Mouse (Mus musculus) hindbrain, embryonic 11.5 days (tissue): ENCODE results near the gene St3gal4. TPM values are rescaled to one million over a fixed set of nuclear protein-coding genes. Genes with fewer than 3 reads are reported as not detected.

Experiments
- ATAC-seq: fragments of 200-750 bp; cut with Nextera tagmentation; 2 replicates; pipeline ENCODE4 v1.8.0; 2017; ENCODE audit warnings: mild to moderate bottlenecking, moderate TSS enrichment, moderate library complexity; ENCODE audit not compliant: low FRiP score
- DNase-seq: peaks from one replicate; pipeline ENCODE4 v3.0.0-alpha.2; 2015; ENCODE audit warnings: low spot score
- H3K27ac ChIP-seq: fragments of 300-500 bp; sonication (generic); 2 replicates; pipeline ENCODE4 v1.5.1; 2014; ENCODE audit warnings: mild to moderate bottlenecking, low read depth, low read length
- H3K27me3 ChIP-seq: fragments of 300-500 bp; sonication (generic); 2 replicates; pipeline ENCODE4 v1.6.1; 2014; ENCODE audit warnings: mild to moderate bottlenecking, low read length, moderate library complexity, mixed read lengths; ENCODE audit not compliant: control insufficient read depth, insufficient read depth
- H3K36me3 ChIP-seq: fragments of 300-500 bp; sonication (generic); 2 replicates; pipeline ENCODE4 v1.6.1; 2014; ENCODE audit warnings: mild to moderate bottlenecking, low read length, moderate library complexity, mixed read lengths; ENCODE audit not compliant: control insufficient read depth, insufficient read depth
- H3K4me1 ChIP-seq: fragments of 300-500 bp; sonication (generic); replicated peaks from 2 replicates; pipeline ENCODE4 v1.6.1; 2014; ENCODE audit warnings: low read length, mixed read lengths; ENCODE audit not compliant: control insufficient read depth, insufficient read depth
- H3K4me2 ChIP-seq: fragments of 300-500 bp; sonication (generic); replicated peaks from 2 replicates; pipeline ENCODE4 v1.6.1; 2014; ENCODE audit warnings: mild to moderate bottlenecking, low read depth, low read length
- H3K4me3 ChIP-seq: fragments of 300-500 bp; sonication (generic); 2 replicates; pipeline ENCODE4 v1.5.1; 2014; ENCODE audit warnings: low read depth, low read length
- H3K9ac ChIP-seq: fragments of 300-500 bp; sonication (generic); 2 replicates; pipeline ENCODE4 v1.6.1; 2014; ENCODE audit warnings: low read depth, low read length
- H3K9me3 ChIP-seq: fragments of 300-500 bp; sonication (generic); 2 replicates; pipeline ENCODE4 v1.6.1; 2016; ENCODE audit warnings: low read length; ENCODE audit not compliant: control insufficient read depth
- WGBS: fragments of 180-500 bp; shearing (Covaris S2); extraction: QIAGEN DNeasy Blood & Tissue Kit; methylation state at CpG from one replicate; pipeline ENCODE4 v1.1.7; 2014; 5-methylcytosine and 5-hydroxymethylcytosine counted together
- polyA plus RNA-seq: library from polyadenylated mRNA; unstranded; fragments of >200 nt; fragmentation: Nextera tagmentation; extraction: Ambion mirVana; gene quantifications from 2 replicates; pipeline ENCODE4 v1.2.1, GENCODE M21; 2014

St3gal4 gene
- polyA plus RNA-seq, 1 experiment from 2014 or later: 11.7 TPM

- no peak overlapping the region for H3K27ac ChIP-seq
- H3K4me2 ChIP-seq: no peak overlapping the region
- DNase-seq: no peak
- no peak overlapping the region for H3K4me3 ChIP-seq
- WGBS: 74% methylated on average over 7 of the region's 7 CpGs
- no peaks in the 10 kb centered on the region for H3K4me1 ChIP-seq
- no peaks in the 10 kb centered on the region for H3K9me3 ChIP-seq
- no peak overlapping the region for H3K9ac ChIP-seq
- H3K36me3 ChIP-seq: no peaks in the 10 kb centered on the region
- ATAC-seq: no peak
- H3K27me3 ChIP-seq: no peaks in the 10 kb centered on the region
Measured at GRCm38 (mm10) chr9:35138029-35138428, 19.0 kb upstream of the St3gal4 start.

DNA sequence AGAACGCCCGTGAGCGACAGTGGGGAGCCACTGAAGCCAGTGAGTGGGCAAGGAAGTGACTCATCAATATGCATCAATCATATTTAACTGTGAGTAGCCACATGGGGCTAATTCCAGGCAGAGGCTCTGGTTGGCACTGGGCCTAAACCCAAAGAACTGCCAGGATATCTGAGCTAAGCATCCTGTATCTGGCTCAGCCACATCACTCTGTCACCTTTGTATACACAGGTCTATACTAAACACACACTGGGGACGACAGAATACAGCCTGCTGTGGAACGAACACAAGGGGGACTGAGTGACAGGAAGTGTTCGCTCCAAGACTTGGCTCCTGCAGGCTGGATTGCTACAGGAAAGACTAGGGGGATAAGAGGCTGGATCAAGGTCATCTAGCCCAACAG is 16.5 kb upstream of the St3gal4 start:
- Histone ChIP-seq H3K4me1 (no peaks in the 10 kb centered on the region), H3K4me3 (no peak overlapping the region), H3K9me3 (no peaks in the 10 kb centered on the region), H3K4me2 (no peak overlapping the region), H3K9ac (no peak overlapping the region), H3K27me3 (no peaks in the 10 kb centered on the region), H3K27ac (no peak overlapping the region), H3K36me3 (no peaks in the 10 kb centered on the region)
- 83% methylated on average over 6 of the region's 6 CpGs for WGBS
- DNase-seq: no peak
- ATAC-seq: no peak

DNA sequence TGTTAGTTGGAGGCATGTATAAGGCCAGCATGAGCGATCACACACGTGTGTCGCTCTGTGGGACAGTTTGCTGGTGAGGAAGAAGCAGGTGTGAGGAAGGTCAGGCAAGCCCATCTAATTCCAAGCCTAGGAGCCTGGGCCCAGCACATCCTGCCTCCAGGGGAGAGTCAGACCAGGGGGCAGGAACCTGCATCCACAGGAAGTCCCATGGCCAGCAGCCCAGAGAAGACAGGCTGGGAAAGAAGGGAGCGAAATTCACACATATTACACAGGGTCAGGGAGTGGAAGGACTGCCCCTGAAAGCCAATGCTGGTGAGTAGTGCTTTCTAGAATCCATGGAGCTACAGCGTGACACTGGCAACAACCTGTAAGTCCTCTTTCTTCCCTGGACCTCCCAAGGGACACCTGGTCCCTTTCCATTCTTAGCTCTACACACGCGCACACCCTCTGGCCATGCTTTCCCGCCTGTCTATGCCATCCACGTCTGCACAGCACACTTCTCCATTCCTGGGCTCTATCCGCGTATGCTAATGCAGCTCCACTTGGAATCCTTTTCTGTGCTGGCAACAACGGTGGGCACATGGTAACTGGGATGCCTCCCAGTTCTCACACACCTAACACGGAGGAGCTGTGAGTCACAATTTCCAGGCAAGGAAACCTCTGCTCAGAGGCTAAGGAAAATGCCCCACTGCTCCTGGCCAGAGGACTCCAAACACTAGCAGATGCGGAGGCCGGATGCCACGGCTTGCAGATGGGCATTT is 12.7 kb upstream of the St3gal4 start:
- no peak overlapping the region for H3K27ac ChIP-seq
- ATAC-seq (no peak), DNase-seq (no peak)
- H3K27me3 ChIP-seq: no peaks in the 10 kb centered on the region
- H3K9ac ChIP-seq: no peak overlapping the region
- no peaks in the 10 kb centered on the region for H3K9me3 ChIP-seq
- H3K4me2 ChIP-seq: no peak overlapping the region
- no peaks in the 10 kb centered on the region for H3K4me1 ChIP-seq
- H3K36me3 ChIP-seq: no peaks in the 10 kb centered on the region
- 88% methylated on average over 16 of the region's 16 CpGs for WGBS
- no peak overlapping the region for H3K4me3 ChIP-seq

DNA sequence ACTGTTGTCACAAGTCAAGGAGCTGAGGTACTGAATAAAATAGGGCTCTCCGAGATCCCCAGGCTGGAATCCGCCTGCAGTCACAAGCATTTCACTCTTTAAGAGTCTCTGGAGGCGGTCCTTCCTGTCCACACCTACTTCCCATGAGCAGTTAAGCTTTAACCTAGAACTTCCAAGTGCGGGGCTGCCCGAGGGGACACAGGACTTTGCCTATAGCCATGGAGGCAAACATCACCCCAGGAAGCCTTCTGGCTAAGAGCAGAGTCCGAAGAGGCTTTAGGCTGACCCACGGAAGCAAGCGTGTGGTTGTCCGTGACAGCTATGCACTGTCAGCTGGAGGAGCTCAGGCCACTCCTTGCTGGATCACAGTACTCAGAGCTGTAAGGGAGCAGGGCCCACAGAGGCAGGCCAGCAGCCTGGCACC is 9.9 kb upstream of the St3gal4 start:
- no peaks in the 10 kb centered on the region for H3K4me1 ChIP-seq
- no peaks in the 10 kb centered on the region for H3K36me3 ChIP-seq
- 86% methylated on average over 9 of the region's 9 CpGs for WGBS
- no peaks in the 10 kb centered on the region for H3K27me3 ChIP-seq
- DNase-seq: no peak
- no peak for ATAC-seq
- H3K9ac ChIP-seq: no peak overlapping the region
- H3K9me3 ChIP-seq: no peaks in the 10 kb centered on the region
- H3K4me3 ChIP-seq: no peak overlapping the region
- H3K4me2 ChIP-seq: no peak overlapping the region
- H3K27ac ChIP-seq: no peak overlapping the region

DNA sequence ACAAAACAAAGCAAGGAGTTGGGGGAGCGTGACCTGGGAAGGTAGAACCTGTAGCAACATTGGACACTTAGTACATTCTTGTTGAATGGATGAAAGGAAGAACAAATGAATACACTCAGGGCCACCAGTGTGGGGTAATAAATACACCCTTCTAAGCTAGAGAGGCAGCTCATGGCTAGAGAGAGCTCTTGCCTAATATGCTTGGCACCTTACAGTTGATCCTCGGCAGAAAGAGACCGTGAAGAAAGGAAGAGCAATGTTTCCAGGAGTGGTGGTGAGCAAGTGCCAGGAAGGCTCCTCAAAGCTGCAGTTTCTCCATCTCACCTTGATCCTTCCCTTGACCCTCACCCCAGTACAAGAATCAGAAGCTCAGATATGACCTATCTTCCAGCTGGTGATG is 9.5 kb upstream of the St3gal4 start:
- Histone ChIP-seq H3K4me2 (no peak overlapping the region), H3K9ac (no peak overlapping the region), H3K4me3 (no peak overlapping the region), H3K27ac (no peak overlapping the region), H3K4me1 (no peaks in the 10 kb centered on the region), H3K9me3 (no peaks in the 10 kb centered on the region), H3K27me3 (no peaks in the 10 kb centered on the region), H3K36me3 (no peaks in the 10 kb centered on the region)
- WGBS: 96% methylated on average over 3 of the region's 3 CpGs
- DNase-seq: no peak
- ATAC-seq: no peak

GRCm38 (mm10) chr9:35127561-35127960 is 8.5 kb upstream of the St3gal4 start:
- no peak overlapping the region for H3K4me3 ChIP-seq
- no peaks in the 10 kb centered on the region for H3K27me3 ChIP-seq
- no peaks in the 10 kb centered on the region for H3K9me3 ChIP-seq
- no peak overlapping the region for H3K9ac ChIP-seq
- H3K4me2 ChIP-seq: no peak overlapping the region
- no peak overlapping the region for H3K27ac ChIP-seq
- H3K36me3 ChIP-seq: no peaks in the 10 kb centered on the region
- DNase-seq (no peak), ATAC-seq (no peak)
- no peaks in the 10 kb centered on the region for H3K4me1 ChIP-seq
- 98% methylated on average over 5 of the region's 5 CpGs for WGBS

- 89% methylated on average over 6 of the region's 6 CpGs for WGBS
- DNase-seq (no peak), ATAC-seq (no peak)
- Histone ChIP-seq H3K36me3 (no peaks in the 10 kb centered on the region), H3K4me3 (no peak overlapping the region), H3K4me2 (no peak overlapping the region), H3K27ac (no peak overlapping the region), H3K27me3 (no peaks in the 10 kb centered on the region), H3K4me1 (no peaks in the 10 kb centered on the region), H3K9me3 (no peaks in the 10 kb centered on the region), H3K9ac (no peak overlapping the region)
Measured at GRCm38 (mm10) chr9:35127147-35127546, 8.1 kb upstream of the St3gal4 start.

GRCm38 (mm10) chr9:35124678-35124955 is 5.5 kb upstream of the St3gal4 start:
- H3K9ac ChIP-seq: no peak overlapping the region
- H3K4me1 ChIP-seq: no peaks in the 10 kb centered on the region
- 94% methylated on average over 8 of the region's 8 CpGs for WGBS
- no peak overlapping the region for H3K4me3 ChIP-seq
- no peaks in the 10 kb centered on the region for H3K9me3 ChIP-seq
- ATAC-seq (no peak), DNase-seq (no peak)
- H3K27ac ChIP-seq: no peak overlapping the region
- H3K36me3 ChIP-seq: no peaks in the 10 kb centered on the region
- H3K4me2 ChIP-seq: no peak overlapping the region
- H3K27me3 ChIP-seq: no peaks in the 10 kb centered on the region

DNA sequence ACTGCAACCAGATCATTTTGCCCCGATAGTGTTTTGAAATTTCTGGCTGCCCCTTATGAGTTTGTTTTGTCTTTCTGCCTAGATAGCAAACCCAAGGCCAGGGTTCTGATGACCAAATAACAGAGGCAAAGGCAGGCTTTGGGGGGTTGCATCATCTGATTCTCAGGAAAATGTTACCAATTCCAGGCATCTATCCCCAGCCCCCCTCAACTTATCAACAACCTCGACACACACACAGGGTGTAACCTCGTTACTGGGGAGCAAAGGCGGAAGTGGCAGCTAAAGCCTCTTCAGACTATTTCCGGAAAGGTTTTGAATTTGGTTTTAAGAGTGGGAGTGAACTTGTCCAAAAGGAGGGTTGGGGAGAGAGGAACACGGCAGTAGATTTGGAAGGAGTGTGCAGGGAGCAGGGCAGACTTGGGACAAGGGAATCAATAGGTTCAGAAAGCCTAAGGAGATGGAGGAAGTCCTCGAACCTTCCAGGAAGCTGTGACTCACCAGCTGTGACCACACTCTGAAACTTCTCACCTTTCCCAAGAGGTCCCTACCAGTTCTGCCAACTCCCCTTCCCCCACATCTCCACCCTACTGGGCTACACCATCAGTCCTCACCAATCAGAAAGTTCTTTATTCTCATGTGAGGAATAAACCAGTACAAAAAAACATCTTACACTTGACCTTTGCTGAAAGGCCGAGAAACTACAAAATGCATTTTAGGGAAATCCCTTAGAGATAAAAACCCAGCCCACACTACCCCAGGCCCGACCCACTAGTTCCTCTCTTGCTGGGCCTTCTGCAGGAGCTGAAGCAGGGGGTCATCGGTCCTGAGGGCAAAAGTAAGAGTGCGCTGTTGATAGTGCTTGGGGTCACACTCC is 5.0 kb upstream of the St3gal4 start:
- Histone ChIP-seq H3K27ac (no peak overlapping the region), H3K36me3 (no peaks in the 10 kb centered on the region)
- no peak for DNase-seq

More for the DNA sequence above, 5.0 kb upstream of the St3gal4 start:
- no peaks in the 10 kb centered on the region for H3K4me1 ChIP-seq
- no peaks in the 10 kb centered on the region for H3K27me3 ChIP-seq
- H3K9ac ChIP-seq: no peak overlapping the region
- no peak overlapping the region for H3K4me3 ChIP-seq
- 86% methylated on average over 11 of the region's 11 CpGs for WGBS
- H3K4me2 ChIP-seq: no peak overlapping the region
- ATAC-seq: no peak
- no peaks in the 10 kb centered on the region for H3K9me3 ChIP-seq
